Mouse (Mus musculus): ENCODE measurements around the gene Fam149a.

DNA sequence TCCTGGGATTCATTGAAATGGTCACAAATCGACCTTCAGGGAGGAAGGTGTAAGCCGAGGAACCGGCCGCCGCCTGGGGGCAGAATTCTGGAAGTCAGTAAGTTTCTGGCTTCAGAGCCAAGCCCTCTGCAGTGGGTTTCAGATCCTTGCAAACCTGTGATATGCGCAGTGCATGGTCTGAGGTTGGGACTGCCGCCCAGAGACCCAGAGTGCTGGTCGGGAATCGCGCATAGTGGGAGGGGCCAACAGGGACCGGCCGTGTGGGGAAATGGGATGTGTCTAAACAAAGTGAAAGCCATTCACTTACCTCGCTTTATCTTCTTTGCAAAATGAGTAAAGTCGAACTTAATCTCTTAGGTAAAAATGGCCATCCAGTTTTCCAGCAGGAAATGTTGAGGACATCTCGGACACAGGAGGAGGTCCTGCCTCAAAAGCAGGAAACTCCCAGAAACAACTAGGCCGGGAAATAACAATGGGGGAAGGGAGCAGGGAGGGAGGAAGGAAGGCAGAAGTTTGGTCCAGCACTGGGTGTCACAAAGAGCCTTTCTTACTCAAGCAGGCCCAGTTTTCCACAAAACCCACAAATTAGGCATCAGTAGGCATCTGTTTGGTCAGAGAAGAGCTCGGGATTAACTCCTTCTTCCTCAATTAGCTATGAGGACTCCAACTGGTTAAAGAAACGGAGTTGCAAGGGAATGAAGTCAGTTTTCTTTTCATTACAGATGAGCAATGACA lies 28.2 kb upstream of the Fam149a start:
- no peak for TF ChIP-seq POLR2A (IDR thresholded peaks at IDR 0.05; ENCODE audit: borderline replicate concordance, control insufficient read depth, low read depth, low read length)
- TF ChIP-seq CTCF (IDR thresholded peaks at IDR 0.05; ENCODE audit: control insufficient read depth, insufficient read depth, low read length), result no peak
